Mouse (Mus musculus): ENCODE results near the gene Ovol2.

Ovol2 gene

DNA sequence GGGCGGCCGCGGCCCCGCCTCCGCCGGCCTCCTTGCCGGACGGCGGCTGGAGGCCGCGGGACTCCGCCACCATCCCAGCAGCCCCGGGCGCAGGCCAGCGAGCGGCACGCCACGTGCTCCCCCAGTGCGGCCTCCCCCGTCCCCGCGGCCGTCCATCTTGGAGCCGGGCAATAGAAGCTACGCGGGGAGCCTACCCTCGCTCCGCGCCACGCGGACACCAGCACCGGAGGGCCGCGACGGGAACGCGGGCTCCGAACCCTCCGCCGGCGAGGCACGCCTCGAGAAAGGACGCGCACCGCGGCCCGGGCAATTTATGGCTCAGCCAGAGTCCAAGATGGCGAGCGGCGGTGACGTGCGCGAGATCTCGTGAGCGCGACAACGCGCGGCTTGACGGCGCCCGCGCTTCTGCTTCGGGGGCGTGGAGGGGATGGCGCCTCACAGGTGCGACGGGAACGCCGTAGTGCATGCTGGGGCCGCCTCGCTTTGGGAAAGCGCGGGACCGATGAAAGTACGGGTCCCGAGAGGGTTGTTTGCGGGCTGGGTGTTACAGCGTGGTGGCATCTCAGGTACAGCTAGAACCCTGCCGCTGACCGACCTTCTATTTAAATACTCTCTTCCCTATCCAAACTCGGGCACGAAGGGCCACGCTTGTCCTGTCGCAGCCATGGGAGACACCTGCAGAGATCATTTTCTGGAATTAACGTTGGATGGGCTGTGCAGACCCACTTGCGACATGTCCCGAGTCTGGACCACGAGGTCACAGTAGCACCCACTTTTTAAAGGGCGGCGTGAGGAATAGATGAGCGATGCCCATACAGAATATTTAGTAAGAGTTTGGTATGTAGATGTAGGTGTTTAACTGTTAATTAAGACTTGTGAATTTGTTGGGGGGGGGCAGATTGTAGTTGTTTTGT is 61.2 kb downstream of the Ovol2 start, which contains the start of the genes Mgme1 and Snx5:
Gene Mgme1 (plus strand): TSS at position 157 of the 914 bp plus-strand sequence.
Gene Snx5 (minus strand): TSS at position 400 of the 914 bp plus-strand sequence.
- in situ Hi-C loops (cut with MboI; ENCODE audit: low pct_unique_long_range_greater_than_20kb in 1 of 2, low sequenced_read_pairs in 2 of 2, unreplicated experiment in 1 of 2): no loop called here

DNA sequence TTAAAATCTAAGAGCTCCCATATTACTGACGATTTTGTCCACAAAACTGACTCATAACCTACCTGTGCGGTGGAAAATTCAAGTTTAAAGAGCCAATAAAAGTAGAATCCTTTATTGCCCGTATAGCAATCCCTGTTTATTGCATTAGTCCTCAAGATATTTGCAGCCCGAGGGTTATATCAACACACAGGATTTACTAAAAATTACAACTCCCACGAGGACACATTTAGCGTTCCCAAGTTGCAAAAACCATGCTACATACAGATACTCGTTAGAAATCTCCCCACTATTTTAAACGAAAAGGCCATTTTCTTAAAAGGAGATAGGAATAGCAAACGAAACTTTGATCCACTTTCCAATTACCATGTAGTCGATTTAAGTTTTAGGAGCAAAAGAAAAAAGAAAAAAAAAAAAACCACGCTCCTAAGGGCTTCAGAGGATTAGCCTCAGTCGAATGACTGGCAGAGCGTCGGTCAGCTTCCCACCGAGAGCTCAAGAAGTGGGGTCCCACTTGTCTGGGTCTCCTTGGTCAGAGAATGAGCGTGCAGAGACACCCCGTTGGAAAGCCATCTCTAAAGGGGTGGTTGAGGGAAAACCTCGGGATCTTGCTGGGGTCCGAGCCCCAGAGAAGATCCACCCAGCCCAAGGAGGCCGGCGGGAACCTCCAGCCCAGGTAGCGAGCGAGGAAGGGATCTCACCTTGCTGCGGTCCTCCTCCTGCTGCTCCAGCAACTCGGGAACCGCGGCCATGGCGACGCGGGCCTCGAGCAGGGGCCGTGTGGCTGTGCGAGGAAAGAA is 62.1 kb downstream of the Ovol2 start:
- in situ Hi-C loops (cut with MboI; ENCODE audit: low pct_unique_long_range_greater_than_20kb in 1 of 2, low sequenced_read_pairs in 2 of 2, unreplicated experiment in 1 of 2): no loop called here

DNA sequence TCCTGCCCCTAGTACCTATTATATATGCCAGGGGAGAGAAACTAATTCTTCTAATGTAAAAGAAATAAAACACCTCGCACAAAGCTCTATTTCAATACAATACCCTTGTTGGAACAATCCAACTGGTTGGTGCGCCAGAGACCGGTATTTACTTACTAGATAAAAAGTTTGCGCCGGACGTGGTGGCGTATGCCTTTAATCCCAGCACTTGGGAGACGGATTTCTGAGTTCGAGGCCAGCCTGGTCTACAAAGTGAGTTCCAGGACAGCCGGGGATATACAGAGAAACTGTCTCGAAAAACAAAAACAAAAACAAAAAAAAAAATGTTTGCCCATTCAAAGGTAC is 62.7 kb downstream of the Ovol2 start:
- in situ Hi-C loops (cut with MboI; ENCODE audit: low pct_unique_long_range_greater_than_20kb in 1 of 2, low sequenced_read_pairs in 2 of 2, unreplicated experiment in 1 of 2): no loop called here

DNA sequence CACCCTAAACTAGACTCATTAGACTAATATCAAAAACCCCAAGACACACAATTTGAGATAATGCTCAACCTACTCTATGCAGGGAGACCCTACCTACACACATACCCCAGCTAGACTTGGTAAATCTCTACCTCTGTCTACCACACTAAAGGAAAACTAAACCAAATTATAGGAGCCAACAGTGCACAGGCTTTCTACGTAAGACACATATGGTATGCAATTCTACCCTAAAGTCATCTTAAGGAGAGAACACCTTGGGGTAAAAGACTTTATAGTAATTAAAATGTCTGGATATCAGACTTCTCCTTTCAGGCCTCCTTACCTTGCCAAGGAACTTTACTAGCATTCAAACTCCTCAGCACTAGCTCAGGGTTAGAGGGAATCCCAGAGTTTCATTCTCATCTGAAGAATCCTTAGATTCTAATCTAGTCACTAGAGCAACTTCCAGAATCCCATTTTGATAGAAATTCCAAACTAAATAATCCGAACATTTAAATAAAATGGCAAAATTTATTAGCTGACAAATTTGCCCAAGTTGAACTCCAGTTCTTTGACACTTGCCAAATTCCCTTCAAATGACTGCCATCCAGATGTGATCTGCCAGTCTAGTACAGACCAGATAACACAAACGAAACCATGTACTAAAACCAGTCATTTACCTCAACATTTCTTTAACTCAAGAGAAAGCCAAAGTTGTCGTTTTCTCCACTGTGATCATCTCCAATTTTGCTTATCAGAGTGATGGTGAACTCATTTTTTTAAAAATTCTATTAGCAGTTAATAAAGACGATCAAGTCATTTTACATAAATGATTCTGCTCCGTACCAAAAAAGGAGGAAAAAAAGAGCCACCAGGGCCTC is 63.3 kb downstream of the Ovol2 start:
- in situ Hi-C loops (cut with MboI; ENCODE audit: low pct_unique_long_range_greater_than_20kb in 1 of 2, low sequenced_read_pairs in 2 of 2, unreplicated experiment in 1 of 2): no loop called here

DNA sequence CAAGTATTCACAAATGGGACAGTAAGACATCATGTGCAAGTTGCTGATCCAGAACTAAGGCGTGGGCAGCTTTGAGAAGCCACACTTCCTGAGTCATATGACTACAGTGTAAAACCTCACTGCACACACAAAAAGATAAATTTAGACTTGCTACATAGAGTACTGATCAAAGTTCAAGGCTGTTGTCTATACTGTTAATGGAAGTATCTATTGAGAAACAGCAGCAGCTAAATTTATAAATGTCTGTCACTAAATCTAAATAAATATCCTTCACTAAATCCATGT is 64.3 kb downstream of the Ovol2 start:
- in situ Hi-C loops (cut with MboI; ENCODE audit: low pct_unique_long_range_greater_than_20kb in 1 of 2, low sequenced_read_pairs in 2 of 2, unreplicated experiment in 1 of 2): no loop called here

DNA sequence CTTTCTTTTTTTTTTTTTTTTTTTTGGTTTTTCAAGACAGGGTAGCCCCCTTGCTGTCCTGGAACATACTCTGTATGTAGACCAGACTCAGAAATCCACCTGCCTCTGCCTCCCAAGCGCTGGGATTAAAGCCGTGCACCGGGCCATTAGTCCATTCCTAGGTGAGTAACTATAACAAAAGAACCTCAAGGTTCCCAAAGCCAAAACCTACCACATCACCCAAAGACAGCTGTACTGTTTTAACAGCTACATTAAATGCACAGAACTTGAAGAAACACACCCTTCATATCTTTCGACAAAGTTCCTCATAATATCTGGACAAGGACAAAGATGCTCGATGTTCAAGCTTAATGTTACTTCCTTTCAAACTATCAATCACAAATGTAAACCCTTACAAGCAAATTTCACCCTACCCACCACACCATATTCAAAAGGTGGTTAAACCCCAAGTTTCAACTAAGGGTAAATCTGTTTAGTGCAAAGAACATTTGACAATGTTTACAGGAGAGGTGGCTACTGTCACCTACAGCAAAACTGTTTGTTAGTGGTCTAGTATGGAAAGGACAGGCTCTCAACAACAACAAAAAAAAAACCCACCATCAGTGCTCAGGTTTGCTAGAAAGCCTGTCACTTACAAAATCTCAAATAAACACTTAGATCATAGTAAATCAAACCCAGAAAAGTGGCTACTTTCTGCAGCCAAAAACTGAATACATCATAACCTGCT is 64.8 kb downstream of the Ovol2 start:
- in situ Hi-C loops (cut with MboI; ENCODE audit: low pct_unique_long_range_greater_than_20kb in 1 of 2, low sequenced_read_pairs in 2 of 2, unreplicated experiment in 1 of 2): no loop called here

DNA sequence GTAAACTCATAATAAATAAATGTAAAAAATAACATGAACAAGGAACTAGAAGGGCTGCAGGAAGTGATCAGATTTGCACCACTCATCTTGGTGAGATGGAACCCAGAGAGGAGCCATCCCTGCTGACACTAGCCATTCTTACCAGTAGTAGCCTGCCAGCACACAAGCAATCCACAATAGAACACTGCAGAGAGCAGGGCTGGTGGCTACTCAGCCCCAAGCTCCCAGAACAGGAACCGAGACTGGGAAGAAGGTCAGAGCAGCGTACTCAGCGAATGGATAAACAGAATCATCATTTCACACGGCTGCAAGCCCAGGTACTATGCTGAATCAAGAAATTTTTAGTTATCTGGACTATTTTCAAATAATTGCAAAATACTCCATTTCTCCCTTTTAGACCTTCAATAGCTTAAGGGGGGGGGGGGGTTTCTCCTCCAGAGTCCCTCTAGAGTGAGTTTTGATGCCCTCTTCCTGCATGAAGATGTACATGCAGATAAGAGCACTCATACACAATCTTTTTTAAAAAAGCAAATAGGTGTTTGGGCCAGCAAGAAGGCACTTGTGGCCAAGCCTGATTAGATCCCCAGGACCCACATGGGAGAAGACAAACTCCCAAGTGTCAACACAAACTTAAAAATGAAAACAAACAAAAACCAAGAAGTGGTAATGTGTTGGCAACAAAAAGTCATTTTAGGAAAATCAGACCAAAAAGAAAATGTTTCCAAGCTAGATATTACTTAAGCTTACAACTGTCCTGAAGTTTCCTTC is 65.8 kb downstream of the Ovol2 start:
- in situ Hi-C loops (cut with MboI; ENCODE audit: low pct_unique_long_range_greater_than_20kb in 1 of 2, low sequenced_read_pairs in 2 of 2, unreplicated experiment in 1 of 2): no loop called here

DNA sequence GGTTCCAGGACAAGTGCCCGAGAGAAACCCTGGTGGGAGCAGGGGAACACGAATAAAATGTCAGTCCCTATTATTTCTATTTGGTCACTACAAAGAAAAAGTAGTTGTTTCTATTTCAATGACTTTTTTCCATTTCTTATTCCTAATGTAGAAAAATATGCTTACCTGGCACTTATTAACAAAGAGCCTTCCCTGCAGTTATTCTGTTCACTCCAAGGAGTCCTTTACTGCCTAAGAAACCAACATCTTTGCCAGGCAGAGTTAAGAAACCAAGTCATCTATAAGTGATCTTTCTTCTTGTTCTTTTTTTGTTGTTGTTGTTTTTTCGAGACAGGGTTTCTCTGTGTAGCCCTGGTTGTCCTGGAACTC is 66.8 kb downstream of the Ovol2 start:
- in situ Hi-C loops (cut with MboI; ENCODE audit: low pct_unique_long_range_greater_than_20kb in 1 of 2, low sequenced_read_pairs in 2 of 2, unreplicated experiment in 1 of 2): no loop called here

DNA sequence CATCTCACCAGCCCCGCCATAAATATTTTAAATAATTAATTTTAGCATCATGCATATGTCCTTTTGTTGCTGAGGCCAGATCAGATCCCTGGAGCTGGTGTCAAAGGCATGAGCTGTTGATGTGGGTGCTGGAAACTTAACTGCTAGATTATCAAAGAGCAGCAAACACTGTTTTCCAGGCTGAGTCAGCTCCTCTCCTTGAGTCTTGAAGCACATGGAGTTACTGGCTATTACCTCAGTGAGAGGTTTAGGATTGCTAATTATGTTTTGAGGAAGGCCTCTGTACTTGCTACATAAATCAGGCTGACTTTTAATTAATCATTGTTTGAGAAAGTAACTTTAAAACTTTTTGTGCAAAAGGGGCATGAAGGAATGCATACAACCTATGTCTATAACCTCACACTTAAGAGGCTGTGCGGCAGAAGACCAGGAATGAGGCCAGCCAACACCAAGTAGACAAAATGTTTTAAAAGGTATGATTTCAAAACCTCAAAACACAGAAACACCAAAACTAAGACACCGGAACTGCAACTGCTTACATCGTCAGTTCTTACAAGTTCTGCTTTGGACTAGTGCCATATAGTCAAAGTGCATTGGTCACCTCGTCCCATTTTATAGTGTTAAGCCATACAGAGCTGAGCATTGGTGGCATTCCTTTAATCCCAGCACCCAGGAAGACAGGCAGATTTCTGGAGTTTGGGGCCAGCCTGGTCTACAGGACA is 67.4 kb downstream of the Ovol2 start:
- in situ Hi-C loops (cut with MboI; ENCODE audit: low pct_unique_long_range_greater_than_20kb in 1 of 2, low sequenced_read_pairs in 2 of 2, unreplicated experiment in 1 of 2): no loop called here

DNA sequence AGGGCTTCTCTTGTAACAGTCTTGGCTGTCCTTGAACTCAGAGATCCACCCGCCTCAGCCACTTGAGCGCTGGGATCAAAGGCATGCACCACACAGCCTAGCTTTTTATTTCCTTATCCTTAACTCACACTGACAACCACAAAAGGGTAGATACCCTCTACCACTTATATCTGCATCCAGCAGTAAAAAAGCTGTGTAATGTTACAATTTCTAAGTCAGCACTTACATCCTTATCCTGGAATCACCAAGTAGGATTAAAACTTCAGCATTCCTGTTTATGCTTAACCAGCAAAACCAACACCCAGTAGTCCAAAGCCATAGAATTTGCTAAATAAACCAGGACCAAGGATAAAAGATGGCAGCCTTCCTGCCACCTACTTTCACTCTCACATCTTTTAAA is 69.1 kb downstream of the Ovol2 start:
- in situ Hi-C loops (cut with MboI; ENCODE audit: low pct_unique_long_range_greater_than_20kb in 1 of 2, low sequenced_read_pairs in 2 of 2, unreplicated experiment in 1 of 2): no loop called here

Measured in mouse embryonic stem cell (cell line).